Mouse (Mus musculus): ENCODE results near the gene Slc15a2. TPM values are rescaled to one million over a fixed set of nuclear protein-coding genes. Genes with fewer than 3 reads are reported as not detected.

Slc15a2 gene
- polyA plus RNA-seq, 1 experiment from 2014 or later: 6.6 TPM

DNA sequence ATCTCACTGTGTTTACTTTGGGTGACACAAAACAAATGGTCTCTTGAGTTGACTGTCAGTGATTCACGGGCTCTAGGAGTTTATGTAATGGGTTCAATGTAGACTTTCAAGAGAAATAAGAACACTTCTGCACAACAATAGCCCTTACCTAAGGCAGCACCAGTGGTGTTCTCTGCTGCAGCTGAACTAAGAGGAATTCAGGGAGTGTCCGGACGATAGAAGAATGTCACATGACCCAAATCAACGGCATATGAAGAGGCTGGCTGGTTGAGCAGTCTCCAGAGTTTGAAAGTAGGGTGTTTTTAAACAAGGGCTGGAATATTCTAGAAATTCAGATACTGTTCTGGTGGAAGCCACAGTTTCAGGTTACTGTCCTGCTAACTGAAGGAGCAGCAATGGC lies 37.7 kb downstream of the Slc15a2 start:
- Histone ChIP-seq H3K4me2 (replicated peaks) (no peak overlapping the region), H3K9me3 (no peaks in the 10 kb centered on the region), H3K27ac (no peak overlapping the region), H3K9ac (no peak overlapping the region), H3K36me3 (no peaks in the 10 kb centered on the region), H3K4me3 (replicated peaks) (no peak overlapping the region), H3K4me1 (replicated peaks) (no peaks in the 10 kb centered on the region), H3K27me3 (replicated peaks) (no peaks in the 10 kb centered on the region)
- WGBS: 70% methylated on average over 4 of the region's 4 CpGs
- ATAC-seq: no peak

- Histone ChIP-seq H3K27me3 (replicated peaks) (no peaks in the 10 kb centered on the region), H3K9ac (no peak overlapping the region), H3K27ac (no peak overlapping the region), H3K4me3 (replicated peaks) (no peak overlapping the region), H3K4me1 (replicated peaks) (no peaks in the 10 kb centered on the region), H3K36me3 (no peaks in the 10 kb centered on the region), H3K4me2 (replicated peaks) (no peak overlapping the region), H3K9me3 (no peaks in the 10 kb centered on the region)
- no peak for ATAC-seq
- WGBS: 62% methylated on average over 8 of the region's 8 CpGs
Observed at GRCm38 (mm10) chr16:36743580-36743979, 41.2 kb downstream of the Slc15a2 start.

- Histone ChIP-seq H3K4me1 (replicated peaks) (no peaks in the 10 kb centered on the region), H3K4me3 (replicated peaks) (no peak overlapping the region), H3K27ac (no peak overlapping the region), H3K9me3 (no peaks in the 10 kb centered on the region), H3K4me2 (replicated peaks) (no peak overlapping the region), H3K36me3 (no peaks in the 10 kb centered on the region), H3K9ac (no peak overlapping the region), H3K27me3 (replicated peaks) (no peaks in the 10 kb centered on the region)
- ATAC-seq: no peak
- 16% methylated on average over 4 of the region's 4 CpGs for WGBS
Observed at GRCm38 (mm10) chr16:36739404-36739930, 45.3 kb downstream of the Slc15a2 start.

DNA sequence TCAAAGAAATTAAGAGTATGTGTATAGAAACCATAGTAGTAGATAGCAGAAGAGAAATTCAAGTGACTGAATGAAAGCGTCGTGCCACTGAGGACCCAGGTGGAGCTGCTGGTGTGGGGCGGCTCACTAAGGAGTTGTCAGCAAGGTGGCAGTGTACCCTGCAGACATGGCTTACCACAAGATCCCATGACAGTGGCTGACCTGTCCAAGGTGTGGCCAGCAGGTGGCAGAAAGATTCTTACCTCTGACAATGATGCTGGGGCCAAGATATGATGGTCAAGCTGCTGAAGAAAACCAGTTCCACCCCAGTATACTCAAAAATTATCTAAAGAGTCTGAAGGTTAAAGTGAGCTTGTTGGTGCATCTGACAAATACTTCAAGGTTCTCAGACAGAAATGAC lies 49.3 kb downstream of the Slc15a2 start:
- Histone ChIP-seq H3K27ac (no peak overlapping the region), H3K4me2 (replicated peaks) (no peak overlapping the region), H3K9ac (no peak overlapping the region), H3K4me3 (replicated peaks) (no peak overlapping the region), H3K4me1 (replicated peaks) (no peaks in the 10 kb centered on the region), H3K9me3 (no peaks in the 10 kb centered on the region), H3K27me3 (replicated peaks) (no peaks in the 10 kb centered on the region), H3K36me3 (no peaks in the 10 kb centered on the region)
- WGBS: 70% methylated on average over 3 of the region's 3 CpGs
- no peak for ATAC-seq

- Histone ChIP-seq H3K27ac (no peak overlapping the region), H3K9me3 (no peaks in the 10 kb centered on the region), H3K4me1 (replicated peaks) (no peaks in the 10 kb centered on the region), H3K36me3 (no peaks in the 10 kb centered on the region), H3K27me3 (replicated peaks) (no peaks in the 10 kb centered on the region), H3K4me2 (replicated peaks) (no peak overlapping the region), H3K4me3 (replicated peaks) (no peak overlapping the region), H3K9ac (no peak overlapping the region)
- ATAC-seq: no peak
- 51% methylated on average over 1 of the region's 1 CpGs for WGBS
Observed at GRCm38 (mm10) chr16:36733827-36734226, 50.9 kb downstream of the Slc15a2 start.

- ATAC-seq: no peak
- no peak overlapping the region for H3K4me3 ChIP-seq (replicated peaks)
- H3K4me2 ChIP-seq (replicated peaks): no peak overlapping the region
- H3K9me3 ChIP-seq: no peaks in the 10 kb centered on the region
- H3K9ac ChIP-seq: no peak overlapping the region
- H3K36me3 ChIP-seq: no peaks in the 10 kb centered on the region
- H3K27ac ChIP-seq: no peak overlapping the region
- no peaks in the 10 kb centered on the region for H3K27me3 ChIP-seq (replicated peaks)
- no peaks in the 10 kb centered on the region for H3K4me1 ChIP-seq (replicated peaks)
Observed at GRCm38 (mm10) chr16:36732572-36732971, 52.2 kb downstream of the Slc15a2 start.

DNA sequence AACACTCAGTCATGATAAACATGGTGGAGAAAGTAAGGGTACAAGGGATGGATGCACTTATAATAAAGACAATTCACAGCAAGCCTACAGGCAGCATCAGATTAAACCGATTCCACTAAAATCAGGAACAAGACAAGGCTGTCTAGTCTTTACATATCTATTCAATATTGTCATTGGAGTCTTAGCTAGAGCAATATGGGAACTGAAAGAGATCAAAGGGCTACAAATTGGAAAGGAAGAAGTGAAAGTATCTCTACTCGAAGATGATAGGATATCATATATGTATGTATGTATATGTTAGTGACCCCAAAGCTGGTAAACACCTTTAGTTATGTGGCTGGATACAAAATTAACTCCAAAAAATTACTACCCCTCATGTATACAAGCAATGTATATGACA lies 55.8 kb downstream of the Slc15a2 start:
- Histone ChIP-seq H3K9ac (no peak overlapping the region), H3K4me2 (replicated peaks) (no peak overlapping the region), H3K9me3 (no peaks in the 10 kb centered on the region), H3K4me1 (replicated peaks) (no peaks in the 10 kb centered on the region), H3K27me3 (replicated peaks) (no peaks in the 10 kb centered on the region), H3K27ac (no peak overlapping the region), H3K36me3 (no peaks in the 10 kb centered on the region), H3K4me3 (replicated peaks) (no peak overlapping the region)
- no peak for ATAC-seq
- 88% methylated on average over 2 of the region's 2 CpGs for WGBS

GRCm38 (mm10) chr16:36723880-36724443 lies 60.8 kb downstream of the Slc15a2 start:
- Histone ChIP-seq H3K4me3 (replicated peaks) (no peak overlapping the region), H3K36me3 (no peaks in the 10 kb centered on the region), H3K9me3 (no peaks in the 10 kb centered on the region), H3K4me2 (replicated peaks) (no peak overlapping the region), H3K27ac (no peak overlapping the region), H3K9ac (no peak overlapping the region), H3K27me3 (replicated peaks) (no peaks in the 10 kb centered on the region), H3K4me1 (replicated peaks) (no peaks in the 10 kb centered on the region)
- WGBS: 56% methylated on average over 3 of the region's 3 CpGs
- no peak for ATAC-seq

DNA sequence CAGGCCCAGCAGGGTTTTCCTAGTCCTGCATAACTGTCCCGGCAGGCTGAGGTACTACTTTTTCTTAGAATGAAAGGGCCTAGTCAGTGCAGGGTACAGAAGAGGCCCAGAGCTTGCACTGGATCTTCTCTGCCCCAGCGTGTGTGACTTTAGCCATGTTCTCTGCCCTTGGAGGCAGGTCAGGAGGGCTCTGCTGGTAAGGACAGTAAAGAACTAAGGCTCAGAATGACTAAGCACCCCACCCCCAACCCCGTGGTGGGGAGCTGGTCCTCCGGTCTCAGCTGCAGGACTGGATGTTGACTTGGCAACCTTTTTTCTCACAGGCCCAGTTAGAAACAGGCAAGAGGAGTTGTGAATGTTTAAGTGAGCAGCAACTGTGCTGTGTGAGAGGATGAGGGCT lies 62.0 kb downstream of the Slc15a2 start:
- Histone ChIP-seq H3K27ac (no peak overlapping the region), H3K4me3 (replicated peaks) (no peak overlapping the region), H3K27me3 (replicated peaks) (no peaks in the 10 kb centered on the region), H3K4me2 (replicated peaks) (no peak overlapping the region), H3K36me3 (no peaks in the 10 kb centered on the region), H3K4me1 (replicated peaks) (no peaks in the 10 kb centered on the region), H3K9ac (no peak overlapping the region), H3K9me3 (no peaks in the 10 kb centered on the region)
- no peak for ATAC-seq
- 37% methylated on average over 4 of the region's 4 CpGs for WGBS

GRCm38 (mm10) chr16:36720194-36721055 lies 64.3 kb downstream of the Slc15a2 start:
- no peak overlapping the region for H3K4me2 ChIP-seq (replicated peaks)
- no peak overlapping the region for H3K9ac ChIP-seq
- no peaks in the 10 kb centered on the region for H3K4me1 ChIP-seq (replicated peaks)
- no peak for ATAC-seq
- H3K9me3 ChIP-seq: no peaks in the 10 kb centered on the region
- H3K4me3 ChIP-seq (replicated peaks): no peak overlapping the region
- H3K27ac ChIP-seq: no peak overlapping the region
- H3K27me3 ChIP-seq (replicated peaks): no peaks in the 10 kb centered on the region
- 66% methylated on average over 13 of the region's 13 CpGs for WGBS
- H3K36me3 ChIP-seq: no peaks in the 10 kb centered on the region

DNA sequence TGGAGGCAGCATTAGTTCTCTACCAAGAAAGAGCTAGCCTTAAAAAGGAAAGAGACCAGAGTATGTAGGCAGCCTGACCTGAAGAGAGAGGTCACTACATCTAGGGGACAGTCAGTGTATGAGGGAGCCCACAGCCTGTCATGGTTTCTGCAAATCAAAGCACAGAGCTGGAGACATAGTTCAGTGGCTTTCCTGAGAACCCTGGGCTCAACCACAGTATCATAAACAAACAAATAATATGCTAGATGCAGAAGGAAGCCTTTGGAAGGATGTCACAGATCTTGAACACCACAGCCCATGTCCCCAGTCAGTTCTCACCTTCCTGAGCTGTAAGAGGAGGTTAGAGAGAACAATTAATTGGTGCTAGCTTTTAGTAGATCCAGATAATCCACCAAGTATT lies 66.1 kb downstream of the Slc15a2 start:
- no peak overlapping the region for H3K4me3 ChIP-seq (replicated peaks)
- H3K4me1 ChIP-seq (replicated peaks): no peaks in the 10 kb centered on the region
- H3K4me2 ChIP-seq (replicated peaks): no peak overlapping the region
- ATAC-seq: no peak
- no peak overlapping the region for H3K27ac ChIP-seq
- H3K9me3 ChIP-seq: no peaks in the 10 kb centered on the region
- H3K27me3 ChIP-seq (replicated peaks): no peaks in the 10 kb centered on the region
- H3K36me3 ChIP-seq: no peaks in the 10 kb centered on the region
- no peak overlapping the region for H3K9ac ChIP-seq

DNA sequence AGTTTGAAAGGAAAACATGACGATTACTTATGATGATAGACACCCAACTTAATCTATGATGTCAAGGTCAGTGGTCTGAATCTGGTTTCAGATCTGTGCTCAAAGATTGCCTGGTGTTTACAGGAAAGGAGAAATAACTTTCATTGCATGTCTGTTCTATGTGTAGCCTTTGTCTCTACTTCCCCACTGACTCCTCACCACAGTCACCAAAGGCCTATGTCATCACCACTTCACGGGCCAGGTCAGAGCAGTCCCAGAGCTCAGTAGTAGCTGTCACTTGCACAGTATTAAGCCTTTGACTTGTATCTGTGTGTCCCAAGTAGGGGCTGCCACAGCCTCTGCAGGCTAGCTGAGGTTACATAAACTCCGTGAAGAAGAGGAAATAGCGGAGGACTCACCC lies 67.3 kb downstream of the Slc15a2 start:
- Histone ChIP-seq H3K27ac (no peak overlapping the region), H3K36me3 (no peaks in the 10 kb centered on the region), H3K4me2 (replicated peaks) (no peak overlapping the region), H3K27me3 (replicated peaks) (no peaks in the 10 kb centered on the region), H3K9ac (no peak overlapping the region), H3K4me3 (replicated peaks) (no peak overlapping the region), H3K9me3 (no peaks in the 10 kb centered on the region), H3K4me1 (replicated peaks) (no peaks in the 10 kb centered on the region)
- no peak for ATAC-seq
- WGBS: 85% methylated on average over 4 of the region's 4 CpGs

- Histone ChIP-seq H3K4me3 (replicated peaks) (no peak overlapping the region), H3K27ac (no peak overlapping the region), H3K9ac (no peak overlapping the region), H3K36me3 (no peaks in the 10 kb centered on the region), H3K9me3 (no peaks in the 10 kb centered on the region), H3K27me3 (replicated peaks) (no peaks in the 10 kb centered on the region), H3K4me2 (replicated peaks) (no peak overlapping the region), H3K4me1 (replicated peaks) (no peaks in the 10 kb centered on the region)
- WGBS: 86% methylated on average over 12 of the region's 12 CpGs
- no peak for ATAC-seq
Observed at GRCm38 (mm10) chr16:36711760-36712159, 73.0 kb downstream of the Slc15a2 start.
